In genomic region chr5:111231769-111232168, GRCm38 (mm10) we compare ENCODE assay signal across 24 mouse cellular contexts.
DNase-seq lines count a peak whose midpoint lies in the region; ATAC-seq lines count a peak whose summit lies in the region.
"Had no signal": no experiment of that assay in that cellular context is flagged by ENCODE, and none has a peak within 500 bp of the region (broad histone marks: within the 10 kb centered on the region; RNA-seq: fewer than 3 reads in every experiment).

No protein-coding gene starts in this region.

- 77% methylated on average over 1 of the region's 1 CpGs for WGBS in forebrain, embryonic 10.5 days
- 37% methylated on average over 1 of the region's 1 CpGs for WGBS in forebrain, embryonic 11.5 days
- 36% methylated on average over 1 of the region's 1 CpGs for WGBS in neural tube, embryonic 11.5 days
- WGBS in hindbrain, embryonic 16.5 days = 32% methylated on average over 1 of the region's 1 CpGs
- WGBS in neural tube, embryonic 15.5 days = 16% methylated on average over 1 of the region's 1 CpGs

- peaks cover 9% of the 10 kb centered on the region; the same call in 1 of the 2 replicates for H3K36me3 ChIP-seq in forebrain, embryonic 10.5 days (replicated peaks)
- no peaks in the 10 kb centered on the region for H3K36me3 ChIP-seq in forebrain, embryonic 11.5 days (ENCODE audit: control insufficient read depth, insufficient read depth, low read length)
- no peaks in the 10 kb centered on the region; the same call in 1 of the 2 replicates for H3K36me3 ChIP-seq in neural tube, embryonic 11.5 days (ENCODE audit: control insufficient read depth, insufficient read depth, low read length)
- peaks cover 12% of the 10 kb centered on the region; the same call in 1 of the 2 replicates for H3K36me3 ChIP-seq in hindbrain, embryonic 16.5 days (ENCODE audit: control insufficient read depth, insufficient read depth, low read length)
- H3K36me3 ChIP-seq in neural tube, embryonic 15.5 days = peaks cover 36% of the 10 kb centered on the region
- H3K36me3 ChIP-seq: liver, embryonic 15.5 days had no signal

- no peak overlapping the region for H3K4me3 ChIP-seq in forebrain, embryonic 10.5 days
- no peak overlapping the region for H3K4me3 ChIP-seq in forebrain, embryonic 11.5 days (ENCODE audit: low read depth, low read length)
- no peak overlapping the region for H3K4me3 ChIP-seq in neural tube, embryonic 11.5 days (ENCODE audit: low read depth, low read length)
- H3K4me3 ChIP-seq in hindbrain, embryonic 16.5 days (ENCODE audit: low read length) = no peak overlapping the region
- H3K4me3 ChIP-seq in neural tube, embryonic 15.5 days (replicated peaks) = no peak overlapping the region
- H3K4me3 ChIP-seq: heart, adult 2 months; left cerebral cortex, adult 2 months; limb, embryonic 15.5 days; liver, embryonic 15.5 days had no signal

- no peak for ATAC-seq in forebrain, embryonic 11.5 days (replicated peaks; ENCODE audit: low FRiP score)
- peak; percentile 82 for ATAC-seq in neural tube, embryonic 11.5 days (ENCODE audit: insufficient read depth, low FRiP score, low TSS enrichment)
- ATAC-seq in hindbrain, embryonic 16.5 days = 0 out of 2 replicates have a peak, but pooled peaks have one; percentile 25
- ATAC-seq in neural tube, embryonic 15.5 days (ENCODE audit: low FRiP score) = 0 out of 2 replicates have a peak, but pooled peaks have one; percentile 27
- ATAC-seq: CD4-positive, CD25-positive, alpha-beta regulatory T cell, adult 4 months had no signal

- no peak overlapping the region for H3K9ac ChIP-seq in forebrain, embryonic 11.5 days (ENCODE audit: low read length)
- H3K9ac ChIP-seq in neural tube, embryonic 11.5 days (ENCODE audit: low read length) = peak overlapping the region; percentile 6; the same call in 1 of the 2 replicates
- H3K9ac ChIP-seq in hindbrain, embryonic 16.5 days (ENCODE audit: low read depth, low read length) = no peak overlapping the region
- no peak overlapping the region for H3K9ac ChIP-seq in neural tube, embryonic 15.5 days (replicated peaks)
- H3K9ac ChIP-seq: limb, embryonic 15.5 days; liver, embryonic 15.5 days had no signal

- H3K27ac ChIP-seq in forebrain, embryonic 10.5 days = peak overlapping the region; percentile 61
- H3K27ac ChIP-seq in forebrain, embryonic 11.5 days (ENCODE audit: low read depth, low read length) = no peak overlapping the region
- 0 out of 2 replicates have a peak overlapping the region, but pooled peaks have one; percentile 53 for H3K27ac ChIP-seq in neural tube, embryonic 11.5 days (ENCODE audit: low read depth, low read length)
- H3K27ac ChIP-seq in hindbrain, embryonic 16.5 days (ENCODE audit: low read depth, low read length) = no peak overlapping the region
- 0 out of 2 replicates have a peak overlapping the region, but pooled peaks have one; percentile 45 for H3K27ac ChIP-seq in neural tube, embryonic 15.5 days (replicated peaks)
- H3K27ac ChIP-seq: heart, adult 2 months; left cerebral cortex, adult 2 months; limb, embryonic 15.5 days; liver, embryonic 15.5 days; stomach, postnatal 0 days had no signal

- no peak overlapping the region for H3K4me2 ChIP-seq in forebrain, embryonic 11.5 days (ENCODE audit: low read depth, low read length, severe bottlenecking)
- no peak overlapping the region for H3K4me2 ChIP-seq in neural tube, embryonic 11.5 days (ENCODE audit: low read depth)
- H3K4me2 ChIP-seq in hindbrain, embryonic 16.5 days (ENCODE audit: low read length) = no peak overlapping the region
- H3K4me2 ChIP-seq in neural tube, embryonic 15.5 days = no peak overlapping the region
- H3K4me2 ChIP-seq: limb, embryonic 15.5 days; liver, embryonic 15.5 days had no signal

- peaks cover 11% of the 10 kb centered on the region for H3K27me3 ChIP-seq in forebrain, embryonic 10.5 days (ENCODE audit: poor library complexity, severe bottlenecking)
- no peaks in the 10 kb centered on the region for H3K27me3 ChIP-seq in forebrain, embryonic 11.5 days (ENCODE audit: control insufficient read depth, insufficient read depth, low read length)
- no peaks in the 10 kb centered on the region for H3K27me3 ChIP-seq in neural tube, embryonic 11.5 days (ENCODE audit: control insufficient read depth, insufficient read depth, low read length)
- H3K27me3 ChIP-seq in hindbrain, embryonic 16.5 days (replicated peaks; ENCODE audit: control insufficient read depth, insufficient read depth, low read length) = no peaks in the 10 kb centered on the region
- no peaks in the 10 kb centered on the region for H3K27me3 ChIP-seq in neural tube, embryonic 15.5 days (replicated peaks)
- H3K27me3 ChIP-seq: limb, embryonic 15.5 days; liver, embryonic 15.5 days had no signal

- no peak for DNase-seq in forebrain, embryonic 10.5 days (ENCODE audit: extremely low spot score, low spot score)
- DNase-seq in forebrain, embryonic 11.5 days (ENCODE audit: low spot score) = no peak
- no peak for DNase-seq in neural tube, embryonic 11.5 days (ENCODE audit: low spot score)
- DNase-seq in neural tube, embryonic 10.5 days (ENCODE audit: extremely low spot score, low spot score) = no peak
- DNase-seq in retina, embryonic 14.5 days (ENCODE audit: low spot score) = no peak
- DNase-seq in ovary, adult 18-20 months (ENCODE audit: low spot score) = no peak
- DNase-seq: adrenal gland, adult 2 months; cerebellum, adult 18-20 months; cerebellum, postnatal 25 days; gastrocnemius, postnatal 36 days; heart, adult 2 months; kidney, adult 2 months; kidney, postnatal 10 days; lung, postnatal 4 days; right cerebral cortex, postnatal 14 days; thymus, adult 2 months; thymus, postnatal 4 days had no signal

- H3K9me3 ChIP-seq in forebrain, embryonic 10.5 days = no peaks in the 10 kb centered on the region
- no peaks in the 10 kb centered on the region for H3K9me3 ChIP-seq in forebrain, embryonic 11.5 days (ENCODE audit: control insufficient read depth, low read length)
- H3K9me3 ChIP-seq in neural tube, embryonic 11.5 days (ENCODE audit: control insufficient read depth, low read length) = no peaks in the 10 kb centered on the region
- H3K9me3 ChIP-seq in hindbrain, embryonic 16.5 days (ENCODE audit: control insufficient read depth, low read length) = no peaks in the 10 kb centered on the region
- H3K9me3 ChIP-seq in neural tube, embryonic 15.5 days (replicated peaks) = no peaks in the 10 kb centered on the region
- H3K9me3 ChIP-seq: limb, embryonic 15.5 days; liver, embryonic 15.5 days had no signal

- H3K4me1 ChIP-seq in forebrain, embryonic 10.5 days = peaks cover 76% of the 10 kb centered on the region
- peaks cover 15% of the 10 kb centered on the region for H3K4me1 ChIP-seq in forebrain, embryonic 11.5 days (replicated peaks; ENCODE audit: control insufficient read depth, insufficient read depth, low read length)
- peaks cover 57% of the 10 kb centered on the region for H3K4me1 ChIP-seq in neural tube, embryonic 11.5 days (ENCODE audit: control insufficient read depth, insufficient read depth, low read length)
- peaks cover 29% of the 10 kb centered on the region for H3K4me1 ChIP-seq in hindbrain, embryonic 16.5 days (ENCODE audit: control insufficient read depth, insufficient read depth, low read depth, low read length)
- H3K4me1 ChIP-seq in neural tube, embryonic 15.5 days = peaks cover 55% of the 10 kb centered on the region
- H3K4me1 ChIP-seq: liver, embryonic 15.5 days had no signal

Comparison
In these comparisons a context has a peak if more than half of its experiments do, and no peak if none do; other contexts are left out.
1. H3K27ac ChIP-seq: peak in forebrain, embryonic 10.5 days (single experiment), neural tube, embryonic 11.5 days (single experiment) and neural tube, embryonic 15.5 days (single experiment); none in forebrain, embryonic 11.5 days (single experiment) and hindbrain, embryonic 16.5 days (single experiment).